Mouse (Mus musculus) heart, postnatal 0 days (tissue): ENCODE data around the gene Cyb561d2. TPM values are rescaled to one million over a fixed set of nuclear protein-coding genes. Genes with fewer than 3 reads are reported as not detected.

Experiments
- ATAC-seq: fragments of 200-750 bp; cut with Nextera tagmentation; 2 replicates; pipeline ENCODE4 v1.8.0; 2017; ENCODE audit warnings: low read depth, moderate number of reproducible peaks, moderate library complexity; ENCODE audit not compliant: insufficient read depth
- DNase-seq: peaks from one replicate; pipeline ENCODE4 v3.0.0-alpha.2; 2016; ENCODE audit warnings: low spot score
- H3K27ac ChIP-seq: fragments of 300-500 bp; sonication (generic); 2 replicates; pipeline ENCODE4 v1.5.1; 2014; ENCODE audit warnings: low read depth, mild to moderate bottlenecking
- H3K27me3 ChIP-seq: fragments of 300-500 bp; sonication (generic); 2 replicates; pipeline ENCODE4 v1.6.1; 2014; ENCODE audit warnings: low read length, mixed read lengths; ENCODE audit not compliant: control insufficient read depth, insufficient read depth
- H3K36me3 ChIP-seq: fragments of 300-500 bp; sonication (generic); replicated peaks from 2 replicates; pipeline ENCODE4 v1.6.1; 2014; ENCODE audit warnings: low read length, mixed read lengths; ENCODE audit not compliant: control insufficient read depth, insufficient read depth
- H3K4me1 ChIP-seq: fragments of 300-500 bp; sonication (generic); 2 replicates; pipeline ENCODE4 v1.6.1; 2014; ENCODE audit warnings: antibody characterized with exemption; ENCODE audit not compliant: control insufficient read depth, insufficient read depth
- H3K4me2 ChIP-seq: fragments of 300-500 bp; sonication (generic); 2 replicates; pipeline ENCODE4 v1.6.1; 2014; ENCODE audit warnings: low read depth, mild to moderate bottlenecking, low read length, moderate library complexity
- H3K4me3 ChIP-seq: fragments of 300-500 bp; sonication (generic); 2 replicates; pipeline ENCODE4 v1.5.1; 2014; ENCODE audit warnings: low read depth, low read length
- H3K9ac ChIP-seq: fragments of 300-500 bp; sonication (generic); replicated peaks from 2 replicates; pipeline ENCODE4 v1.6.1; 2014; ENCODE audit warnings: low read depth, low read length, mixed read lengths
- H3K9me3 ChIP-seq: fragments of 300-500 bp; sonication (generic); replicated peaks from 2 replicates; pipeline ENCODE4 v1.6.1; 2016; ENCODE audit warnings: low read length; ENCODE audit not compliant: control insufficient read depth
- CTCF ChIP-seq: IDR thresholded peaks from 2 replicates; pipeline ENCODE4 v1.5.1; 2016; ENCODE audit warnings: antibody characterized with exemption, control low read depth, low read depth
- EP300 ChIP-seq: IDR thresholded peaks from 2 replicates; pipeline ENCODE4 v1.6.1; 2016; ENCODE audit warnings: antibody characterized with exemption, low read depth
- WGBS: fragments of 180-500 bp; shearing (Covaris S2); extraction: QIAGEN DNeasy Blood & Tissue Kit; methylation state at CpG from one replicate; pipeline ENCODE4 v1.1.7; 2014; 5-methylcytosine and 5-hydroxymethylcytosine counted together
- polyA plus RNA-seq: library from polyadenylated mRNA; unstranded; fragments of >200 nt; fragmentation: Nextera tagmentation; extraction: Ambion mirVana; gene quantifications from 2 replicates; pipeline ENCODE4 v1.2.1, GENCODE M21; 2015
- total RNA-seq: library from RNA; depleted of rRNA; stranded (reverse); fragments of >200 nt; gene quantifications from 2 replicates; pipeline ENCODE4 v1.2.3, GENCODE M21; 2014; ENCODE audit warnings: low replicate concordance; rRNA removed

Gene Cyb561d2
- total RNA-seq (13.4 and 22.1 TPM in 2 replicates), polyA plus RNA-seq (14.3 and 16.9 TPM in 2 replicates)

- peak within 1 kb of the TSS; percentile 56 for H3K9ac ChIP-seq
- no peaks in the 10 kb centered on the region for H3K9me3 ChIP-seq
- under 1% methylated on average over 46 of the region's 46 CpGs for WGBS
- H3K4me2 ChIP-seq: peak within 1 kb of the TSS; percentile 91
- no peaks in the 10 kb centered on the region for H3K27me3 ChIP-seq
- peak within 1 kb of the TSS; percentile 26 for H3K27ac ChIP-seq
- peaks cover 27% of the 10 kb centered on the region for H3K4me1 ChIP-seq
- peak within 1 kb of the TSS; percentile 81 for H3K4me3 ChIP-seq
- TF ChIP-seq EP300 (no peak), CTCF (no peak)
- ATAC-seq: peak; percentile 89
- DNase-seq: peak; percentile 90
- peaks cover 44% of the 10 kb centered on the region for H3K36me3 ChIP-seq
Observed at GRCm38 (mm10) chr9:107541474-107542351, at the start of gene Cyb561d2, which contains the start of gene Nprl2. Gene Cyb561d2 (minus strand): TSS chr9:107542193. Gene Nprl2 (plus strand): TSS chr9:107542226.

- TF ChIP-seq EP300 (no peak), CTCF (no peak)
- Histone ChIP-seq H3K27ac (peak overlapping the region; percentile 54), H3K4me2 (no peak overlapping the region), H3K36me3 (peaks cover 46% of the 10 kb centered on the region), H3K27me3 (no peaks in the 10 kb centered on the region), H3K9me3 (no peaks in the 10 kb centered on the region), H3K4me1 (peaks cover 41% of the 10 kb centered on the region), H3K4me3 (no peak overlapping the region), H3K9ac (no peak overlapping the region)
- ATAC-seq: no peak
- WGBS: 85% methylated on average over 6 of the region's 6 CpGs
- no peak for DNase-seq
Observed at GRCm38 (mm10) chr9:107590773-107591060, 48.7 kb upstream of the Cyb561d2 start.

- WGBS: 54% methylated on average over 25 of the region's 25 CpGs
- Histone ChIP-seq H3K9me3 (no peaks in the 10 kb centered on the region), H3K9ac (no peak overlapping the region; the same call in 1 of the 2 replicates), H3K4me1 (peaks cover 39% of the 10 kb centered on the region), H3K4me2 (no peak overlapping the region), H3K27ac (peak overlapping the region; percentile 54), H3K36me3 (peaks cover 46% of the 10 kb centered on the region), H3K27me3 (no peaks in the 10 kb centered on the region), H3K4me3 (no peak overlapping the region)
- no peak for TF ChIP-seq CTCF
- no peak for TF ChIP-seq EP300
- DNase-seq (peak; percentile 62), ATAC-seq (no peak)
Observed at GRCm38 (mm10) chr9:107590058-107590772, 48.2 kb upstream of the Cyb561d2 start.

- Histone ChIP-seq H3K9me3 (no peaks in the 10 kb centered on the region), H3K4me2 (peak overlapping the region; percentile 70), H3K4me3 (peak overlapping the region; percentile 68), H3K9ac (peak overlapping the region; percentile 61), H3K27me3 (no peaks in the 10 kb centered on the region), H3K27ac (peak overlapping the region; percentile 63), H3K36me3 (peaks cover 40% of the 10 kb centered on the region), H3K4me1 (peaks cover 27% of the 10 kb centered on the region)
- DNase-seq: peak; percentile 52
- TF ChIP-seq CTCF (no peak), EP300 (no peak)
- 2% methylated on average over 33 of the region's 33 CpGs for WGBS
- ATAC-seq: peak; percentile 19
Observed at GRCm38 (mm10) chr9:107587833-107588639, 46.0 kb upstream of the Cyb561d2 start.
